Mouse (Mus musculus): ENCODE measurements around the gene Trim31.

The Trim31 gene

GRCm38 (mm10) chr17:36897065-36897464 lies 853 bp upstream of the Trim31 start:
- DNase-seq, result no peak

GRCm38 (mm10) chr17:36899376-36899775 lies 1.5 kb downstream of the Trim31 start:
- no peak for DNase-seq

GRCm38 (mm10) chr17:36900001-36900400 lies 2.1 kb downstream of the Trim31 start:
- DNase-seq, result no peak

- DNase-seq, result peak; percentile 6
Measured at GRCm38 (mm10) chr17:36900691-36901090, 2.8 kb downstream of the Trim31 start.

GRCm38 (mm10) chr17:36903651-36904050 lies 5.7 kb downstream of the Trim31 start:
- DNase-seq, result no peak

- DNase-seq, result no peak
Measured at GRCm38 (mm10) chr17:36908235-36908634, 10.3 kb downstream of the Trim31 start.

GRCm38 (mm10) chr17:36909802-36910201 lies 11.9 kb downstream of the Trim31 start:
- DNase-seq, result no peak

GRCm38 (mm10) chr17:36912031-36912430 lies 14.1 kb downstream of the Trim31 start:
- DNase-seq, result no peak

GRCm38 (mm10) chr17:36914108-36914507 lies 16.2 kb downstream of the Trim31 start:
- DNase-seq, result peak; percentile 85

- DNase-seq, result peak; percentile 68
Measured at GRCm38 (mm10) chr17:36915076-36915475, 17.2 kb downstream of the Trim31 start.

GRCm38 (mm10) chr17:36920239-36920638 lies 22.3 kb downstream of the Trim31 start:
- peak; percentile 21 for DNase-seq

GRCm38 (mm10) chr17:36922715-36923114 lies 24.8 kb downstream of the Trim31 start:
- no peak for DNase-seq

- no peak for DNase-seq
Measured at GRCm38 (mm10) chr17:36923491-36923890, 25.6 kb downstream of the Trim31 start.

- no peak for DNase-seq
Measured at GRCm38 (mm10) chr17:36927496-36928120, 29.7 kb downstream of the Trim31 start.

GRCm38 (mm10) chr17:36929236-36929932 lies 31.5 kb downstream of the Trim31 start:
- DNase-seq, result no peak

- DNase-seq, result peak; percentile 28
Measured at GRCm38 (mm10) chr17:36930233-36930632, 32.3 kb downstream of the Trim31 start.

GRCm38 (mm10) chr17:36931130-36931529 lies 33.2 kb downstream of the Trim31 start:
- no peak for DNase-seq

- peak; percentile 67 for DNase-seq
Measured at GRCm38 (mm10) chr17:36931806-36932205, 33.9 kb downstream of the Trim31 start.

GRCm38 (mm10) chr17:36938056-36938455 lies 40.1 kb downstream of the Trim31 start:
- DNase-seq, result no peak

GRCm38 (mm10) chr17:36942391-36942790 lies 44.5 kb downstream of the Trim31 start:
- DNase-seq, result peak; percentile 80

GRCm38 (mm10) chr17:36942791-36943471 lies 45.0 kb downstream of the Trim31 start, which contains the start of gene Rnf39:
Gene Rnf39 (plus strand): TSS chr17:36942918.
- DNase-seq, result peak; percentile 46

- no peak for DNase-seq
Measured at GRCm38 (mm10) chr17:36943691-36944090, 45.8 kb downstream of the Trim31 start.

- no peak for DNase-seq
Measured at GRCm38 (mm10) chr17:36944121-36944775, 46.3 kb downstream of the Trim31 start.
